Mouse (Mus musculus) embryonic facial prominence, embryonic 13.5 days (tissue): ENCODE measurements at regions not wholly inside any gene's neighbourhood (a gene's known extent, or its start where the extent isn't known, plus 50 kb on each side); places are given as distances from the start of the nearest gene placed in this dataset.

Experiments
- ATAC-seq: fragments of 200-750 bp; cut with Nextera tagmentation; 2 replicates; pipeline ENCODE4 v1.8.0; 2017; ENCODE audit warnings: low read depth; ENCODE audit not compliant: insufficient number of reproducible peaks, insufficient read depth, low FRiP score, low TSS enrichment
- H3K27ac ChIP-seq: fragments of 300-500 bp; sonication (generic); 2 replicates; pipeline ENCODE4 v1.5.1; 2015; ENCODE audit warnings: moderate library complexity, mild to moderate bottlenecking, inconsistent platforms
- H3K27me3 ChIP-seq: fragments of 300-500 bp; sonication (generic); 2 replicates; pipeline ENCODE4 v1.6.1; 2015; ENCODE audit warnings: mild to moderate bottlenecking, inconsistent platforms
- H3K36me3 ChIP-seq: fragments of 300-500 bp; sonication (generic); 2 replicates; pipeline ENCODE4 v1.6.1; 2015; ENCODE audit warnings: mild to moderate bottlenecking, inconsistent platforms
- H3K4me1 ChIP-seq: fragments of 300-500 bp; sonication (generic); 2 replicates; pipeline ENCODE4 v1.6.1; 2015; ENCODE audit warnings: inconsistent platforms
- H3K4me2 ChIP-seq: fragments of 300-500 bp; sonication (generic); 2 replicates; pipeline ENCODE4 v1.6.1; 2015; ENCODE audit warnings: moderate library complexity, mild to moderate bottlenecking, inconsistent platforms
- H3K4me3 ChIP-seq: fragments of 300-500 bp; sonication (generic); 2 replicates; pipeline ENCODE4 v1.5.1; 2015; ENCODE audit warnings: mild to moderate bottlenecking, inconsistent platforms
- H3K9ac ChIP-seq: fragments of 300-500 bp; sonication (generic); 2 replicates; pipeline ENCODE4 v1.6.1; 2015; ENCODE audit warnings: mild to moderate bottlenecking, inconsistent platforms
- H3K9me3 ChIP-seq: fragments of 300-500 bp; sonication (generic); 2 replicates; pipeline ENCODE4 v1.6.1; 2016; ENCODE audit warnings: inconsistent platforms
- WGBS: fragments of 180-500 bp; shearing (Covaris S2); methylation state at CpG from one replicate; pipeline ENCODE4 v1.1.7; 2015; ENCODE audit warnings: mixed read lengths; 5-methylcytosine and 5-hydroxymethylcytosine counted together

DNA sequence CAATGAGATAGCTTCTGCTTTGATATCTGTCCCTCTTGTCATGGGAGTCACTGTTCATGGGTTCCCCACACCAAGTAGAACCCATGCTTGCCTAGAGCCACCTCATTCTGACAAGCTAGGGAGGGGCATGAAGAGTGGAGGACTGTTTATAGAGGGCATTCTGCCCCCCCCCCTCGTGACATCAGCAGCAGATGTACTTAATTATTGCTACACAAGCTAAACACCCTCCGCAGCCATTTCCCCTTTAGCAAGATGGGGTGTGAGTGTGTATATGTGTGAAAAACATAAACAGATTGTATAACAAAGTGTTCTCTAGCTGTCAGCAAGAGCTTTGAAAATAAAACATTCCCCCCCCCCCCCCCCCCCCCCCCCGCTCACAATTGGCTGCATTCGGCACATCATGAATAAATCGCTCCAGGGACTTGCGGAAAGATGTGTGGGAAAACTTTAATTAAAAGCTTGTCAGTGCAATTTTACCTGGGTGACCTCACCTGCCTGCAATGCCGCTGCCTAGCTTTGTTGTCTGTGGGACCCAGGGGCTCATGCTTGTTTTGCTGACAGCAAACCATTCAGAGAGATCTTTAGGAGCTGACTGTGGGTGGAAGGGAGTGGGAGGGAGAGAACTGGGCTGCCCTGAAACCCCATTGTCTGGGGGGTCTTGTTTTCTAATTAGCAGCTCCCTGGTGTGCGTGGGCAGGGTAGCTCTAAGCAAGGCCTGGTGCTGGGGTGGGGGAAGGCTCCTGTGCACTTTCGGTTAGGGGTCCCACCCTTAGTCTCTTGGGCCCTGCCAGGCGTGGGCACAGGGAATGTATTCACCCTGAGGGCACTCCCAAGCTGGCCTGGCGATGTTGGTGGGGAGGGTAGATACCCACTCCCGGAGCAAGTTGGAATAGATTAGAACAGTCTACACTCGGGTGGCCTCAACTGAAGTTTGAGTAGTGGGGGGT, 63.4 kb downstream of the Irx2 start:
- Histone ChIP-seq H3K4me1 (peaks cover 5% of the 10 kb centered on the region; the same call in 1 of the 2 replicates), H3K9me3 (no peaks in the 10 kb centered on the region), H3K36me3 (no peaks in the 10 kb centered on the region), H3K9ac (no peak overlapping the region), H3K4me2 (no peak overlapping the region), H3K27me3 (no peaks in the 10 kb centered on the region), H3K4me3 (no peak overlapping the region), H3K27ac (no peak overlapping the region)
- WGBS = 41% methylated on average over 13 of the region's 13 CpGs
- peak; percentile 48; the same call in 1 of the 2 replicates for ATAC-seq

DNA sequence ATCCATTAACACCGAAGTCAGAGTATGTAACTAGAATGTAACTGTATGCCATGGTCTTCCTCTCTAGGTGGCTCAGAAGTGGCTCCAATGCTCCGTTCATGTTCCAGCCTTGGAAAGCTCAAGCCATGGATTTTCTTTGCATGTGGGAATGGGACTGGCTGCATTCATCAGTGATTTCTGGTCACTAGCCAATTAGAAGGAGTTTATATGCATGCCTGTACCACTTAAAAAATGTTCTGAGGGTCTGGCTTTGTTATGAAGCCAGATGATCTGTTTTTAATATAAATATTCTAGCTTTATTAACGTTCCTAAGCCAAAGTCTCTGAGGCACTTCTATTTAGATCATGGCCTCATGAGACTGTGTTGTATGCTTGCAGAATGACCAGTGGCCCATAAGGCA, 78.8 kb downstream of the Irx2 start:
- Histone ChIP-seq H3K9ac (no peak overlapping the region), H3K4me2 (no peak overlapping the region), H3K27ac (no peak overlapping the region), H3K27me3 (no peaks in the 10 kb centered on the region), H3K9me3 (no peaks in the 10 kb centered on the region), H3K4me3 (no peak overlapping the region), H3K36me3 (no peaks in the 10 kb centered on the region), H3K4me1 (no peaks in the 10 kb centered on the region)
- no peak for ATAC-seq
- WGBS = 60% methylated on average over 3 of the region's 3 CpGs

DNA sequence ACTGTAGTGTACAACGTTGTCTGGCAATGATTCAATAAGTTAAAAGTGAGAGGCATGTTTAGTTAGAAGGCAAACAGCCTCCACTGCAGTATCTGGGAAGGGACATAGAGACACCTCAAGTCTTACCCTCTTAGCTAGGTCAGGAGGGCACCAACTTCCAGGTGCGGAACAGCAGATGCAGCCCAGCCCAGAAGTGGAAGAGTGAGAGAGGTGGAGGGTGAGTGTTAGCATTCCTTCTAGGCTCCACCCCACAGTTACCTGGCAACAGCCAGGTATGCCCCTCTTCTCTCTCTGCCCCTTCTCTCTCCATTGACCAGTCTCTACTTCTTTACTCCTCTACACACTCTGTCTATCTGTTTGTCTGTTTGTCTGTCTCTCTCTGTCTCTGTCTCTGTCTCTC, 80.1 kb downstream of the Irx2 start:
- WGBS = 45% methylated on average over 2 of the region's 2 CpGs
- no peaks in the 10 kb centered on the region for H3K27me3 ChIP-seq
- no peak overlapping the region for H3K4me3 ChIP-seq
- no peak overlapping the region for H3K4me2 ChIP-seq
- H3K27ac ChIP-seq = no peak overlapping the region
- no peaks in the 10 kb centered on the region for H3K4me1 ChIP-seq
- H3K9ac ChIP-seq = no peak overlapping the region
- H3K9me3 ChIP-seq = no peaks in the 10 kb centered on the region
- no peak for ATAC-seq
- no peaks in the 10 kb centered on the region for H3K36me3 ChIP-seq

DNA sequence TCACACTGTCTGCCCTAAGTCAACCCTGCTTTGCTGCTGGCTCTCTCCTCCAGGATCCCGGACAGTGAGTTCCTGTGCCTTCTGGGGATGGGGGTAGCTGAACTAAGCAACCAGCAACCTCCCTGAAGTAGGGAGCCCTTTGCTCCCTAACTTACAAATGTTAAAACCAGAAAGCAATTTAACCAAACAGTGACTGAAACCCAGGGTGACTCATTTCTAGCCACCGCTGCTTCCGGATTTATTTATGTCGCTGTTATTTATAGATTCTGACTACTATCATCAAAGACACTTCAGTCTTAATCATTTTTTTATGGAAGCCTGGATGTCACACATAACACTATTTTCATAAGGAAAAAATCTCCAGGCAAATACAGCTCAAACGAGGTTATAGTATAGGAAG, 81.4 kb downstream of the Irx2 start:
- Histone ChIP-seq H3K9ac (no peak overlapping the region), H3K4me2 (no peak overlapping the region), H3K4me3 (no peak overlapping the region), H3K4me1 (no peaks in the 10 kb centered on the region), H3K27ac (no peak overlapping the region), H3K27me3 (no peaks in the 10 kb centered on the region), H3K36me3 (no peaks in the 10 kb centered on the region), H3K9me3 (no peaks in the 10 kb centered on the region)
- no peak for ATAC-seq
- WGBS = 76% methylated on average over 5 of the region's 5 CpGs

DNA sequence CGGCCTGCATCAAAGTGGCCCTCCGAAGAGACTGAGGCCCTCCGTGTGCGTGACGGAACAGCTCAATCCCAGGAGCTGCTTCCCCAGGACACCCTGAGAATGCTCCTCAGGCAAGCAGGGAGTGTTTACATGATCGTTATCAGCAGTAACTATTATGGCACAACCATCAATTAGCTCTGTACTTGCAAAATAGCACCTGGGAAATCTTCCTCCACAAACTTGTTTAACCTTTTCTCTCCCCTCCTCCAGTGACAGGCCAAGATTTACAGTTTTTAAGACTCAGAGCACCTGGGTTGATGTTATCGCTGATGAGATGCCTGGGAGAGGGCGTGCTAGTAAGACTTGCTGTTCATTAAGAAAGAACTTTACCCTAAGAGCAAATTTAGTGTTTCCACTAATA, 82.5 kb downstream of the Irx2 start:
- H3K9ac ChIP-seq = no peak overlapping the region
- H3K27ac ChIP-seq = no peak overlapping the region
- no peaks in the 10 kb centered on the region for H3K9me3 ChIP-seq
- ATAC-seq = no peak
- no peaks in the 10 kb centered on the region for H3K27me3 ChIP-seq
- no peaks in the 10 kb centered on the region for H3K4me1 ChIP-seq
- WGBS = 55% methylated on average over 8 of the region's 8 CpGs
- no peak overlapping the region for H3K4me2 ChIP-seq
- H3K36me3 ChIP-seq = no peaks in the 10 kb centered on the region
- no peak overlapping the region for H3K4me3 ChIP-seq

DNA sequence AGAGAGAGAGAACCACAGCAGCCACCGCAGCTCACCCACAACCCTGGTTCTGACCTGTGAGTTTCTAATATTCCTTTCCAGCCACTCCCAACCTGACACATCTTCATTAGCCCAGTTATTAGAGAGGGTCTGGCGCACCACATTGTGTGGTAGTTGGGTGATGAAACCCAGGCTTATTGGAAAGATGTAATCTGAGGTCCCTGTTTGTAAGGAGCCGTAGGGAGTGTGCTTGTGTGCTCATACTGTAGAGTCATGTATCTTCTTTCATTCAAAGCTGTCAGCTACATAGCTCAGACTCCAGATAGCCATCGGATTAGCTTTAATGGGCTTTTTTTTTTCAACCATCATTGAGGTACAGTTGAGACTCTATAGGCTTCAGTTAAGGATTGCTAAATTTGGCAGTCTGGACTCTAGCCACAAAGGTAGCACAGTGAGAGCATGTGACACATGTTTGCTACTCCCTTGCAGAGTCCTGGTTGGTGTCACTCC, 83.3 kb downstream of the Irx2 start:
- H3K27me3 ChIP-seq = no peaks in the 10 kb centered on the region
- H3K36me3 ChIP-seq = no peaks in the 10 kb centered on the region
- no peak for ATAC-seq
- H3K4me2 ChIP-seq = no peak overlapping the region
- H3K27ac ChIP-seq = no peak overlapping the region
- no peak overlapping the region for H3K4me3 ChIP-seq
- no peaks in the 10 kb centered on the region for H3K9me3 ChIP-seq
- 67% methylated on average over 4 of the region's 4 CpGs for WGBS
- H3K9ac ChIP-seq = no peak overlapping the region
- H3K4me1 ChIP-seq = no peaks in the 10 kb centered on the region

DNA sequence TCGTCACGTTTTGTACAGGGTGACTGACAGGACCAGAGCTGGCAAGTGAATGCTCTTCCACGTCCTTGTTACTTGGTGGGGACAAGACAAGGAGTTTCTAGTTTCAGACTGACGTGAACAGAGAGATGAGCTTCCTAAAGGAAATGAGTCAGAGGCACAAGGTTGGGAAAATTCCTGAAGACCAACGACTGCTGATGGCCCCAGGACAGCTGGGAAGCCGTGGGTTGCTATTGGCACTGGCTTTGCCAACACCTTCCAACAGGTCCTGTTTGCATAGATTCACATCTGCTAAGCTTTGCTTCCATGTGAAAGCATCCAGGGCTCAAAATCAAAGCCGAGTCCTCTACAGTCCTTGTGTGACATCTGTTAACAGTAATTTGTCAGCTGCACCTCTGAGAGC, 86.2 kb downstream of the Irx2 start:
- WGBS = 46% methylated on average over 7 of the region's 7 CpGs
- Histone ChIP-seq H3K36me3 (no peaks in the 10 kb centered on the region), H3K4me3 (no peak overlapping the region), H3K4me1 (no peaks in the 10 kb centered on the region), H3K27ac (no peak overlapping the region), H3K27me3 (no peaks in the 10 kb centered on the region), H3K4me2 (no peak overlapping the region), H3K9ac (no peak overlapping the region), H3K9me3 (no peaks in the 10 kb centered on the region)
- ATAC-seq = no peak

DNA sequence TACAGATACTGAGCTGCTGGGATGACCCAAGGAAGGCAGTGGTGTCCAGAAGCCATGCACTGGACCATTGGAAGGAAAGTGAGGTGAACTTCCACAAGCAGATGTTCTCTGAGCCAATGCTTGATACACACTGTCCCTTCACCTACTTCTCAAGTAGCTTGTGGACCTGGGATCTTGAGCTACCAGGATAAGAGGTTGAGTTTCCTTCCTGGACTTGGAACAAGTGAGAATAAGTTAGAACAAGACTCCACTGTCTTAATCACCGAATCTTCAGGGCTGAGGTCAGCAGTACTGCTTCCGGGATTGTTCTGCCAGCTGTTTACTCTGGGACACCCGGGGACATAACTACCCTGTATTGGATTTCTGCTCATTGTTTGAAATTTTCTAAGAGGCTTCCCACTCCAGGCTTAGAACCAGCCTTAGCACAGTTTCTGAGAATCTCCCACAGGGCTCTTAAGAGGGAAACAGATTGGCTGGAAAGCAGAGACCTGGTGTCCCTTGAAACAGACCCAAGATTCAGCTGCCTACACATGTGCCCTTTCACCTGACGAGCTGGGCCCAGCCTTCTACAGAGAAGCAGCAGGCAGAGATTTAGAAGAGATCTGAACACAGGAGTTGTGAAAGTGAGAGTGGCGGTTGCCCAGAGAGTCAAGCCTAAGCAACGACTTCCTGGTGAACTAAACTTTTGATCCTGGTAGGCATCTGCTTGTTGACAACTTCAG, 87.5 kb downstream of the Irx2 start:
- Histone ChIP-seq H3K4me1 (no peaks in the 10 kb centered on the region), H3K9me3 (no peaks in the 10 kb centered on the region), H3K9ac (no peak overlapping the region), H3K27me3 (no peaks in the 10 kb centered on the region), H3K36me3 (no peaks in the 10 kb centered on the region), H3K4me3 (no peak overlapping the region), H3K27ac (no peak overlapping the region), H3K4me2 (no peak overlapping the region)
- no peak for ATAC-seq
- WGBS = 53% methylated on average over 6 of the region's 6 CpGs

DNA sequence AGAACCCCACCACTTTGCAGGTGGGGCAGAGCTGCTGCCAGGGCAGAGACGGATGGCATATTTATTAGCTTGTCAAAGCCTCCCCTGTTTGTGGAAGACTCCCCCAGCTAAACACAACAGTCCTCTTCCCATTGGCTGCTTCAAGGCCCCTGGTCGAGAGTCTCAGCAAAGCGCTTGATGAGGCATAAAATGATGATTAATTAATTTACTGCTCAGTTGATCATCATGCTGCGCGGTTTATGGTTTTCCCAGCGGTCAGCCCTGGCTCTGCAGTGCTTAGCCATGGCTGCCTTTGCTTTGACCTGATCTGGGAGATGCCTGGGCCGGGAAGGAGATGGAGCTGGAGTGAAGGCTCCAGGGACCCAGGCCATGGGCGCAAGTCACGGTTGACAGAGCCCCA, 98.5 kb downstream of the Irx2 start:
- H3K4me3 ChIP-seq = no peak overlapping the region
- WGBS = 80% methylated on average over 9 of the region's 9 CpGs
- no peak overlapping the region for H3K9ac ChIP-seq
- no peaks in the 10 kb centered on the region for H3K4me1 ChIP-seq
- no peak overlapping the region for H3K4me2 ChIP-seq
- H3K36me3 ChIP-seq = no peaks in the 10 kb centered on the region
- H3K9me3 ChIP-seq = no peaks in the 10 kb centered on the region
- no peak overlapping the region for H3K27ac ChIP-seq
- no peaks in the 10 kb centered on the region for H3K27me3 ChIP-seq
- ATAC-seq = no peak

DNA sequence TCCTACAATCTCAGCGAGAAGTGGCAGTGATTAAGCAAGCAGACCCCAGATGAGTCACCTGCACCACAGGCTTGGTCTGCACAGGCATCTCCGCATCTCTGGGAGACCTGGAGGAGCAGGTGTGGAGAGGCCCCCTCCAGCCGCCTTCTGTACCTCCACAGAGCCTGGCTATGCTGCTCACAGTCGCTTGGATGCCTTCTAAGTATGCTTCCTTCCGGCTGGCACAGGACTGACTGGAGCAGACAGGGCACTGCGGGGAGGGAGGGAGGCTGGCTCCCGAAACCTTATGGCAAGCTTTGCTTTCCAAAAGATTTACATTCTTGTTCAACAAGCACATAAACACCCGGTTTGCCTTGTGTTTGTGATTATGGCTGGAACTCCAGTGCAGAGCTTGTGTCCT, 107.3 kb downstream of the Irx2 start:
- no peaks in the 10 kb centered on the region for H3K36me3 ChIP-seq
- WGBS = 60% methylated on average over 8 of the region's 8 CpGs
- peak overlapping the region; percentile 23; the same call in 1 of the 2 replicates for H3K27ac ChIP-seq
- no peak for ATAC-seq
- peaks cover 9% of the 10 kb centered on the region for H3K4me1 ChIP-seq
- H3K27me3 ChIP-seq = no peaks in the 10 kb centered on the region
- no peak overlapping the region for H3K4me3 ChIP-seq
- no peaks in the 10 kb centered on the region for H3K9me3 ChIP-seq
- H3K4me2 ChIP-seq = no peak overlapping the region
- no peak overlapping the region for H3K9ac ChIP-seq

DNA sequence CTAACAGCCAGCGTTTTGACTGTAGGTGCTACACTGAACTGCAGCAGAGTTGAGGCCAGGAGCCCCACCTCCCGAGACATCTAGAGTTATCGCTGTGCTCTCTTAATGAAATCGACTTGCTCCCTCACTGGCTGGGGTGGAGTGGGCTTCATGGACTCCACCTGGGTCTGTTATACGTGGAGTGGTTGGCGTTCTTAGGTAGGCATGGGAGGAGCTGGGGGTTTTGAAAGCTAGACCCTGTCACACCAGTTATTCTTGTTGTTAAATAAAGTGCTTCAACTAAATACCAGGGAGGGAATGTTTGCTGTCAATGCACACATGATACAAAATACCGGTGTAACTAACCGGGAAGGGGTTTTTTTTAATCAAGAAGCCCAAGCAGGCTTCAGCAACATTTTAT, 108.4 kb downstream of the Irx2 start:
- Histone ChIP-seq H3K9me3 (no peaks in the 10 kb centered on the region), H3K4me3 (no peak overlapping the region), H3K4me2 (no peak overlapping the region), H3K27me3 (no peaks in the 10 kb centered on the region), H3K36me3 (no peaks in the 10 kb centered on the region), H3K9ac (no peak overlapping the region), H3K27ac (peak overlapping the region; percentile 23; the same call in 1 of the 2 replicates), H3K4me1 (peaks cover 9% of the 10 kb centered on the region)
- ATAC-seq = no peak
- WGBS = 67% methylated on average over 8 of the region's 8 CpGs

DNA sequence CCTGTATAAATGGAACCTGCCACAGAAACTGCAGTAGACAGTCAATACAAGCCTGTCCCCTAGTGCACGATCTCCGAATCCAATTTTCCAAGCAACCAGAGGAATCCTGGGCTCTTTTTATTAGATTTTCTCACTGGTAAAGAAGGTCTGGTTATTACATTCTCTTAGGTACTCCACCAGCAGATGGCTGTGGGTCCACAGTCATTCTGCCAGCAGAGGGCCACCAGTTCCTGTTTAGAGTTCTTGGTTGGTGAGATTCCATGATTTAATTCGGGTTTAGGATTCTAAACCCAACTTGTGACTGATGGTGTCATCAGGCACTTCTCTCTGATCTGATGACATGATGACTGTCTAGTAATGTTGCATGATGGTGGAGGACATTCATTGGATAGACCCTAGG, 118.6 kb downstream of the Irx2 start:
- no peak for ATAC-seq
- Histone ChIP-seq H3K27me3 (no peaks in the 10 kb centered on the region), H3K36me3 (no peaks in the 10 kb centered on the region), H3K9ac (no peak overlapping the region), H3K4me3 (no peak overlapping the region), H3K27ac (no peak overlapping the region), H3K4me2 (no peak overlapping the region), H3K4me1 (no peaks in the 10 kb centered on the region), H3K9me3 (no peaks in the 10 kb centered on the region)
- 83% methylated on average over 3 of the region's 3 CpGs for WGBS
